Mouse (Mus musculus) lung, postnatal 10 days (tissue): Measurements from ENCODE around the gene Sult1c1.
A peak's percentile ranks its signal among the peaks of the same experiment; 100 is the strongest.
"Not testable (repeated sequence)": the region's sequence is repeated elsewhere in the genome, so short reads cannot be mapped to it uniquely, and the experiment has no call there.

Source experiments
- DNase-seq: peaks from one replicate; pipeline ENCODE4 v3.0.0; 2021

Gene Sult1c1

DNA sequence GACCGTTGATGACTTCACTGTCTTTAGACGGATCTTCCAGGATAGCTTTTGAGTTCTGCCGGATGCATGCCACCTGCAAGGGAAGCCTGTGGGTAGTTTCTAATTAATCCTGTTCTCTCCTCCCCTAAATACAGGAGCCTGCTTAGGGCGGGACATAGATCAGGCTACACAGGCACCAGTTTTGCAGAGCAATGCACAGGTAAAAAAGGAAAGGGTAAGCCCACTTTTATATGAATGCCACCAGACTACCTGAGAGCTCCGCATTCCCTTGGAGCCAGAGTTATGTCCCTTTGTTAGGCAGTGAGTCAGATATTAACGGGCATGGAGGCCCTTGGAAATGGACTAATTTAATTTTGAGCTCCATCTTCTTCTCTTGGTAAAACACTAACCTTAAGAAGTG lies at the start of gene Sult1c1:
Gene Sult1c1, minus strand, starts transcription at position 101 of the 400 bp plus-strand sequence.
- DNase-seq, result no peak

DNA sequence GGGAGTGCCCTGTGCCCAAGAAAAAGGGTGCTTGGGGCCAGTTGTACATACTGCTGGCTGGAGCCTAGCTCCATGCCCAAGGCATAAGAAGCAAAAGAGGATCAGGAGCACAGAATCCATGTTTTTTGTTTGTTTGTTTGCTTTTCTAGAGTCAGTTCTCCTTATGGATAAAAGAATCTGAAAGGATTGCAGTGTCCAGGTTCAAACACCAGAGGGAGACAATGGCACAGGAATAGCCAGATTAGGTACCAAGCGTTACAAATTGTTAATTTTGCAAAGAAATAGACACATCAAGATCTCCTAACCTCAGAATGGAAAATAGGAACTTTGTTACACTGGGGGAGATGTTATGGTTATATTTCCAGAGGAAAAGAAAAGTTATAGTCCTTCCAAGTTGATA lies 23.7 kb upstream of the Sult1c1 start:
- peak; percentile 6 for DNase-seq

DNA sequence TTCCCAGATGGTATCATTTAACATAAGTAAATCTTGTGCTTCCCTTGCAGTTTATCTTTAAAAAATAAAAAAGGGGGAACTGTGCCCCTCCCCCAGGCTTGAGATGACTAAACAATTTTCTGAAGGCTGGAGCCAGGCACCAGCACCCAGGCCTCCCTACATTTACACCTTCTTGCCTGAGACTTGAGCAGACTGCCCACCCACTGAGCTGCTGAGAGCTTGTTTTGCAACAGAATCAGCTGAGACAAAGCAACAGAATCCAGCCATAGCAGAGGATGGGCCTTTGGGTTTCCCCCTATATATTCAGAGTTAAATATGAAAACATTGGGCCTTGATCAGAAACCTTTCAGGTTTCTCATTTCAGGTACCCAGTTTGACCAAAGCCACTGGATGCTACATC lies 20.7 kb upstream of the Sult1c1 start:
- DNase-seq, result no peak

DNA sequence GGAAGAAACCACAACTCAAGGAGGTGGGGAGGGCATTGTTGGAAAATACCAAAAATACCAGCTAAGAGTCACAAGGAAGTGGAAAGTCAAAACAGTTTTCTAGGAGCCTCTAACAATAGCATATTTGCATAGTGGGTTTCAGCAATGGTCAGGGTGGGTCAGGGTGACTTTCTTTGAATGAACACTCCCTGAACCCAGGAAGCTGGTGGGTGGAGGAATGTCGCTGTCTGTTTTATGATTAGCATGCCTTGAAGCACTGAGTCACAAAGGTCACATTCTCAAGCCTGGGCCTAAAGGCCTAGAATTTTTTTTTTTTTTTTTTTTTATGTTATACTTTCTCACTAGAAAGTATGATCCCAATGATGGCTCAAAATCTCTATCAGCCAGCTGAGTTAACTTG lies 20.1 kb upstream of the Sult1c1 start:
- DNase-seq, result not testable (repeated sequence)

DNA sequence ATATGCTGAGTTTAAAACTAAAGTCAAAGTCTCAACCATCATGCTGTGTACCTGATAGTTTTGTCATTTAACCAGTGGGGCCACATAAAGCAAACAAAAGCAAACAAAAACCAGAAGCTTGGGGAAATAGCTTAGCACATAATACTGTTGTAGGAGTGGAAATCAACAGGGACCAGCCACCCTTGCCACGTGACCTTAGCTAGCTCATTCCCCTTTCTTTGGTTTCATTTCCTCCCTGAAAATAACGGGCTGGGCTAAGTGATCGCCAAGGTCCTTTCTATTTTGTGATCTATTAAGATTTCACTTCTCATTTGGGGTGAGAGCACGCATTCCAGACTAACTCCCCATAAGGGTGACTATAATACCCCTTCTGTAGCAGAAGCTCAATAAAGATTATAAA lies 13.0 kb upstream of the Sult1c1 start:
- DNase-seq, result no peak

DNA sequence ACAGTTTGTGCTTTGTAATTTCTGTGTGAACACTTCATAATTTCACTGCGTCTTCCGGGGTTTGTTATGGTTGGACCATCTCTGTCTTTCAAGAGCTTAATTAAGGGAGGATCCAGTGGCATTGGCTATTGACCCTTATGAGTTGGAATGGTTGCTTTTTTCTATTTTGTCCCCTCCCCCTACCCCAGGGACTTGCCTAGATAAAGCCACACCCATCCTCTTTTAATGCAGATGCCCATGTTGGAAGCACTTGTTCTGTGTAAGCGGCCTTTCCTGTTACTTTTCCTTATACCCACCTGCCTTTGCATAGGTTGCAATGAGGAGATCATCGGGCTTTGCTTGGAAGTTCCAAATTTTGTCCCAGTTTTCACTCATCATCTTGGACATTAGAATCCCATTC lies 16.9 kb downstream of the Sult1c1 start:
- no peak for DNase-seq

DNA sequence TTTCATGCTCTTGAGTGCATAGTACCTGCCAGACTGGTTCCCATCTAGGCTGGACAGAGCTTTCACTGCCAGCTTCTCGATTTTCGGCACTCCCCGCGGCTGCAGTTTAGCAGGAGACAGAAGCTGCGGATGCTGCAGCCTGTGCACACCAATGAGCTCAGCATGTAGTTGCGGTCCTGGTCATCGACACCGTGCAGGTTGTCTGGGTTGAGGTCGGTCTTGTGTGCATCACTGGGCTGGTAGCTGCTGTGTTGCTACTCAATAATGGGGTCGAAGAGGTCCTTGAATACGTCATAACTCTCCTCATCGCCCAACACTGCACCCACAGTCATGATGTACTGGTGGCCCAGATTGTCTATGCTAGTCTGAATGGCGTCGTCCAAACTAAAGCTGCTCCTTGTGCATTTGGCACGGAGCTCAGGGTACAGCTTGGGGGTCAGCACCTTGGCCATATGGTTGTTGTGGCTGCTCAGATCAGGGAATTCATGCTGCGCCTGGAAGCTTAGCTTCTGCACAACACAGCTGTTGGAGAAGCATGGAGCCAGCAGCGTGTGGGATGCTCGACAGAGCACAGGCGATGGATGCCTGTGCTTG lies 48.8 kb downstream of the Sult1c1 start:
- DNase-seq, result no peak

DNA sequence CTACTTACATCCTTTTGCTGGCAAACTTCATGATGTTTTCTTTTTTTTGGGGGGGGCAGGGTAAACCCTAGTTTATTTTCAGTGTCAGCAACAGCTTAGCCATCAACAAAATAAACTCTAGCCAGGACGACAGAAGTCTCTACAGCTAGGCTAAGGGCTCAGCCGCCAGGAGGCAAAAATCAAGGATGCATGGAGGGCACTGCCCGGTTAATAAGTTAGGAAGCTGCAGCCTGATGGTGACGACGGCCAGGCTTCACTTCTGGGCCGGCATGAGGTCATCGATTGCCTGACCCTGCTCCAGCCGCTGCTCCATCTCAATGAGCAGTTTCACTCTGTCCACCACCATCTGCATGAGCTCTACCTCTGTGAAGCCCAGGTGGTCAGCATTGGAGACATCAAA lies 49.7 kb downstream of the Sult1c1 start:
- no peak for DNase-seq
